Mouse (Mus musculus) lung, embryonic 16.5 days (tissue): Measurements from ENCODE around the gene Gm42517. TPM values are rescaled to one million over a fixed set of nuclear protein-coding genes. Genes with fewer than 3 reads are reported as not detected.

Experiments
- ATAC-seq: fragments of 200-750 bp; cut with Nextera tagmentation; 2 replicates; pipeline ENCODE4 v1.8.0; 2017; ENCODE audit warnings: low read depth, mild to moderate bottlenecking, moderate library complexity
- H3K27ac ChIP-seq: fragments of 300-500 bp; sonication (generic); 2 replicates; pipeline ENCODE4 v1.5.1; 2014; ENCODE audit warnings: mild to moderate bottlenecking, control low read depth, low read length
- H3K27me3 ChIP-seq: fragments of 300-500 bp; sonication (generic); 2 replicates; pipeline ENCODE4 v1.6.1; 2014; ENCODE audit warnings: low read depth, low read length, mixed read lengths; ENCODE audit not compliant: control insufficient read depth, insufficient read depth
- H3K36me3 ChIP-seq: fragments of 300-500 bp; sonication (generic); 2 replicates; pipeline ENCODE4 v1.6.1; 2014; ENCODE audit warnings: low read length; ENCODE audit not compliant: control insufficient read depth, insufficient read depth
- H3K4me1 ChIP-seq: fragments of 300-500 bp; sonication (generic); replicated peaks from 2 replicates; pipeline ENCODE4 v1.6.1; 2014; ENCODE audit warnings: low read length, mixed read lengths; ENCODE audit not compliant: control insufficient read depth, insufficient read depth
- H3K4me2 ChIP-seq: fragments of 300-500 bp; sonication (generic); 2 replicates; pipeline ENCODE4 v1.6.1; 2014; ENCODE audit warnings: low read depth, low read length, control low read depth
- H3K4me3 ChIP-seq: fragments of 300-500 bp; sonication (generic); 2 replicates; pipeline ENCODE4 v1.5.1; 2014; ENCODE audit warnings: mild to moderate bottlenecking, low read length, control low read depth
- H3K9ac ChIP-seq: fragments of 300-500 bp; sonication (generic); 2 replicates; pipeline ENCODE4 v1.6.1; 2014; ENCODE audit warnings: low read length, control low read depth
- H3K9me3 ChIP-seq: fragments of 300-500 bp; sonication (generic); 2 replicates; pipeline ENCODE4 v1.6.1; 2016; ENCODE audit warnings: low read length; ENCODE audit not compliant: control insufficient read depth
- WGBS: fragments of 180-500 bp; shearing (Covaris S2); extraction: QIAGEN DNeasy Blood & Tissue Kit; methylation state at CpG from one replicate; pipeline ENCODE4 v1.1.7; 2014; 5-methylcytosine and 5-hydroxymethylcytosine counted together
- polyA plus RNA-seq: library from polyadenylated mRNA; unstranded; fragments of >200 nt; fragmentation: Nextera tagmentation; extraction: Ambion mirVana; gene quantifications from 2 replicates; pipeline ENCODE4 v1.2.1, GENCODE M21; 2015

Gm42517 gene
- polyA plus RNA-seq, 1 experiment from 2014 or later = not detected

- no peak overlapping the region for H3K9ac ChIP-seq
- no peak for ATAC-seq
- no peaks in the 10 kb centered on the region for H3K4me1 ChIP-seq
- peaks cover 10% of the 10 kb centered on the region for H3K27me3 ChIP-seq
- H3K4me3 ChIP-seq = no peak overlapping the region
- H3K4me2 ChIP-seq = no peak overlapping the region
- no peaks in the 10 kb centered on the region for H3K36me3 ChIP-seq
- 57% methylated on average over 1 of the region's 1 CpGs for WGBS
- H3K27ac ChIP-seq = no peak overlapping the region
- H3K9me3 ChIP-seq = no peaks in the 10 kb centered on the region
These were observed 8.3 kb upstream of the Gm42517 start for GRCm38 (mm10) chr5:108376059-108376458.

- Histone ChIP-seq H3K4me2 (no peak overlapping the region), H3K27ac (no peak overlapping the region), H3K4me3 (no peak overlapping the region), H3K36me3 (no peaks in the 10 kb centered on the region), H3K27me3 (peaks cover 29% of the 10 kb centered on the region), H3K9ac (no peak overlapping the region), H3K4me1 (no peaks in the 10 kb centered on the region; the same call in 1 of the 2 replicates), H3K9me3 (no peaks in the 10 kb centered on the region)
- no peak for ATAC-seq
- WGBS = 61% methylated on average over 5 of the region's 5 CpGs
These were observed 6.4 kb upstream of the Gm42517 start for GRCm38 (mm10) chr5:108374079-108374478.

- no peak overlapping the region for H3K27ac ChIP-seq
- ATAC-seq = no peak
- H3K36me3 ChIP-seq = no peaks in the 10 kb centered on the region
- peaks cover 22% of the 10 kb centered on the region for H3K4me1 ChIP-seq
- H3K9me3 ChIP-seq = no peaks in the 10 kb centered on the region
- 2% methylated on average over 6 of the region's 6 CpGs for WGBS
- H3K9ac ChIP-seq = no peak overlapping the region
- peaks cover 69% of the 10 kb centered on the region for H3K27me3 ChIP-seq
- H3K4me2 ChIP-seq = no peak overlapping the region
- no peak overlapping the region for H3K4me3 ChIP-seq
These were observed 2.2 kb upstream of the Gm42517 start for GRCm38 (mm10) chr5:108369964-108370363.

- H3K27me3 ChIP-seq = peaks cover 77% of the 10 kb centered on the region
- no peaks in the 10 kb centered on the region for H3K9me3 ChIP-seq
- H3K27ac ChIP-seq = no peak overlapping the region
- WGBS = under 1% methylated on average over 49 of the region's 49 CpGs
- H3K4me2 ChIP-seq = peak overlapping the region; percentile 62
- H3K36me3 ChIP-seq = no peaks in the 10 kb centered on the region
- peaks cover 22% of the 10 kb centered on the region for H3K4me1 ChIP-seq
- no peak for ATAC-seq
- peak overlapping the region; percentile 49 for H3K4me3 ChIP-seq
- peak overlapping the region; percentile 0; the same call in 1 of the 2 replicates for H3K9ac ChIP-seq
These were observed 1.3 kb upstream of the Gm42517 start for GRCm38 (mm10) chr5:108368851-108369621.

GRCm38 (mm10) chr5:108368446-108368845 is 724 bp upstream of the Gm42517 start:
- Histone ChIP-seq H3K4me1 (peaks cover 22% of the 10 kb centered on the region), H3K27ac (no peak overlapping the region), H3K4me3 (peak overlapping the region; percentile 49), H3K36me3 (no peaks in the 10 kb centered on the region), H3K9me3 (no peaks in the 10 kb centered on the region), H3K9ac (no peak overlapping the region), H3K4me2 (peak overlapping the region; percentile 62), H3K27me3 (peaks cover 77% of the 10 kb centered on the region)
- ATAC-seq = no peak
- WGBS = 10% methylated on average over 6 of the region's 6 CpGs

- peak; percentile 71 for ATAC-seq
- H3K36me3 ChIP-seq = no peaks in the 10 kb centered on the region
- no peaks in the 10 kb centered on the region for H3K9me3 ChIP-seq
- under 1% methylated on average over 62 of the region's 100 CpGs for WGBS
- H3K4me2 ChIP-seq = peak overlapping the region; percentile 97
- peak overlapping the region; percentile 57 for H3K9ac ChIP-seq
- no peak overlapping the region for H3K27ac ChIP-seq
- peaks cover 22% of the 10 kb centered on the region for H3K4me1 ChIP-seq
- H3K27me3 ChIP-seq = peaks cover 78% of the 10 kb centered on the region
- H3K4me3 ChIP-seq = peak overlapping the region; percentile 57
These were observed 509 bp downstream of the Gm42517 start for GRCm38 (mm10) chr5:108366984-108367841.

GRCm38 (mm10) chr5:108366328-108366983 is 1.3 kb downstream of the Gm42517 start:
- 2% methylated on average over 57 of the region's 60 CpGs for WGBS
- Histone ChIP-seq H3K4me3 (peak overlapping the region; percentile 57), H3K27me3 (peaks cover 74% of the 10 kb centered on the region), H3K9me3 (no peaks in the 10 kb centered on the region), H3K4me2 (peak overlapping the region; percentile 97), H3K27ac (no peak overlapping the region), H3K36me3 (no peaks in the 10 kb centered on the region), H3K4me1 (peaks cover 22% of the 10 kb centered on the region), H3K9ac (peak overlapping the region; percentile 57)
- ATAC-seq = peak; percentile 32

GRCm38 (mm10) chr5:108362330-108362729 is 5.4 kb downstream of the Gm42517 start:
- no peaks in the 10 kb centered on the region for H3K9me3 ChIP-seq
- H3K27ac ChIP-seq = no peak overlapping the region
- H3K36me3 ChIP-seq = no peaks in the 10 kb centered on the region
- 32% methylated on average over 3 of the region's 3 CpGs for WGBS
- H3K9ac ChIP-seq = no peak overlapping the region
- no peak overlapping the region for H3K4me3 ChIP-seq
- peaks cover 9% of the 10 kb centered on the region for H3K4me1 ChIP-seq
- no peak for ATAC-seq
- peaks cover 38% of the 10 kb centered on the region for H3K27me3 ChIP-seq
- no peak overlapping the region for H3K4me2 ChIP-seq

- no peak overlapping the region for H3K27ac ChIP-seq
- no peaks in the 10 kb centered on the region for H3K4me1 ChIP-seq
- H3K9ac ChIP-seq = no peak overlapping the region
- peaks cover 18% of the 10 kb centered on the region for H3K27me3 ChIP-seq
- H3K4me2 ChIP-seq = no peak overlapping the region
- H3K9me3 ChIP-seq = no peaks in the 10 kb centered on the region
- 77% methylated on average over 4 of the region's 4 CpGs for WGBS
- H3K4me3 ChIP-seq = no peak overlapping the region
- no peak for ATAC-seq
- H3K36me3 ChIP-seq = no peaks in the 10 kb centered on the region
These were observed 7.5 kb downstream of the Gm42517 start for GRCm38 (mm10) chr5:108360211-108360610.
